Mouse (Mus musculus) intestine, postnatal 0 days (tissue): ENCODE results near the gene Sox6. TPM values are rescaled to one million over a fixed set of nuclear protein-coding genes. Genes with fewer than 3 reads are reported as not detected.

ENCODE experiments used
- ATAC-seq: fragments of 200-750 bp; cut with Nextera tagmentation; 2 replicates; pipeline ENCODE4 v1.8.0; 2017; ENCODE audit warnings: mild to moderate bottlenecking, moderate TSS enrichment, moderate library complexity
- H3K27ac ChIP-seq: fragments of 300-500 bp; sonication (generic); 2 replicates; pipeline ENCODE4 v1.5.1; 2014; ENCODE audit warnings: mild to moderate bottlenecking, low read depth, low read length, moderate library complexity
- H3K27me3 ChIP-seq: fragments of 300-500 bp; sonication (generic); replicated peaks from 2 replicates; pipeline ENCODE4 v1.6.1; 2014; ENCODE audit warnings: low read length, mixed read lengths; ENCODE audit not compliant: control insufficient read depth, insufficient read depth
- H3K36me3 ChIP-seq: fragments of 300-500 bp; sonication (generic); 2 replicates; pipeline ENCODE4 v1.6.1; 2014; ENCODE audit warnings: mild to moderate bottlenecking, moderate library complexity; ENCODE audit not compliant: control insufficient read depth, insufficient read depth
- H3K4me1 ChIP-seq: fragments of 300-500 bp; sonication (generic); replicated peaks from 2 replicates; pipeline ENCODE4 v1.6.1; 2014; ENCODE audit warnings: antibody characterized with exemption, low read length, mixed read lengths; ENCODE audit not compliant: control insufficient read depth, insufficient read depth
- H3K4me2 ChIP-seq: fragments of 300-500 bp; sonication (generic); replicated peaks from 2 replicates; pipeline ENCODE4 v1.6.1; 2014; ENCODE audit warnings: low read depth, mild to moderate bottlenecking, moderate library complexity
- H3K4me3 ChIP-seq: fragments of 300-500 bp; sonication (generic); 2 replicates; pipeline ENCODE4 v1.5.1; 2014; ENCODE audit warnings: low read depth, low read length
- H3K9ac ChIP-seq: fragments of 300-500 bp; sonication (generic); 2 replicates; pipeline ENCODE4 v1.6.1; 2014; ENCODE audit warnings: mild to moderate bottlenecking, low read depth, low read length
- H3K9me3 ChIP-seq: fragments of 300-500 bp; sonication (generic); 2 replicates; pipeline ENCODE4 v1.6.1; 2016; ENCODE audit warnings: mixed run types; ENCODE audit not compliant: control insufficient read depth
- CTCF ChIP-seq: sonication (generic); IDR thresholded peaks from 2 replicates; pipeline ENCODE4 v1.5.1; 2016; ENCODE audit warnings: low read depth, mild to moderate bottlenecking, control low read depth, antibody characterized with exemption, moderate library complexity
- WGBS: fragments of 180-500 bp; shearing (Covaris S2); extraction: QIAGEN DNeasy Blood & Tissue Kit; methylation state at CpG from one replicate; pipeline ENCODE4 v1.1.7; 2014; 5-methylcytosine and 5-hydroxymethylcytosine counted together
- polyA plus RNA-seq: library from polyadenylated mRNA; unstranded; fragments of >200 nt; fragmentation: Nextera tagmentation; extraction: Ambion mirVana; gene quantifications from 2 replicates; pipeline ENCODE4 v1.2.1, GENCODE M21; 2015

Sox6 gene
- polyA plus RNA-seq, 1 experiment from 2014 or later = 21.6 TPM

DNA sequence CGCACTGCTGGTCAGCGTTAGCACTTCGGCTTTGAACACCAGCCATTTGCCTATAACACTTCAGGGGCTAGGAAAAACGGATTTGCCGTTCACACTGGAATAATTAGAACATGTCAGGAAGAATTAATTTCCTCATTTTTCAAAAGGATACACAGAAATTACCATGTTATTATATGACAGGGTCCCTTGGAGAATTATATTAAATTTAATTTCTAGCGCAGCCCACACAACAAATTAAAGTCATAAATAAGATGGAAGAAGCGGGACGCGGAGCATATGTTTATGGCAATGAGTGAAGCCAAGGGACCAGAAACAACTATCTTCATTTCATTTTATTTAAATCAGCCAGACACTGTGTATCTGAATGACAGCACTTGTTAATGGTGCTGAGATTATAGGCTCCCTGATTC is 133.8 kb downstream of the Sox6 start:
- Histone ChIP-seq H3K4me1 (no peaks in the 10 kb centered on the region), H3K4me2 (no peak overlapping the region), H3K9me3 (no peaks in the 10 kb centered on the region), H3K9ac (no peak overlapping the region), H3K36me3 (no peaks in the 10 kb centered on the region), H3K27me3 (no peaks in the 10 kb centered on the region), H3K4me3 (no peak overlapping the region), H3K27ac (no peak overlapping the region)
- WGBS = 94% methylated on average over 9 of the region's 9 CpGs
- TF ChIP-seq CTCF = no peak
- ATAC-seq = no peak

GRCm38 (mm10) chr7:115903931-115904797 is 134.4 kb downstream of the Sox6 start:
- Histone ChIP-seq H3K36me3 (no peaks in the 10 kb centered on the region), H3K9me3 (no peaks in the 10 kb centered on the region), H3K9ac (no peak overlapping the region), H3K27me3 (no peaks in the 10 kb centered on the region), H3K4me2 (no peak overlapping the region), H3K27ac (no peak overlapping the region), H3K4me1 (no peaks in the 10 kb centered on the region), H3K4me3 (no peak overlapping the region)
- 65% methylated on average over 5 of the region's 5 CpGs for WGBS
- no peak for TF ChIP-seq CTCF
- ATAC-seq = no peak

DNA sequence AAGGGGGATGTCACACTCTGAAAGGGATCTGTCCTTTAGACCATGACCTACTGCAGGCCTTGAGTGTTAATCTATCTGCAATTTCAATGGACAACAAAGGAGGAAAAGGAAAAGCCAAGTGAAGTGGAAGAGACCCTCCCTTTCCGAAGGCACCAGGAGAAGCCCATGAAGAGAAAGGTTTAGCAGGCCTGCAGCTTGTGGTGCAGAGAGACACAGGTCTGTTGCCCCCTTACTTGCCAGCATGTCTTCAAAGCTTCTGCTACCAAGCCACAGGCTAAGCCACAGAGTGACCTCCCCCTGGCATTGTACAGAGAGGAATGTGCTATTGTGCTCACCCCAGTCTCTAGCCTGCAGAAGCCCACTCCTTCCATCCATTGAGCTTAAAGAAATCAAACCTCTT is 135.2 kb downstream of the Sox6 start:
- Histone ChIP-seq H3K9me3 (no peaks in the 10 kb centered on the region), H3K4me2 (no peak overlapping the region), H3K4me1 (no peaks in the 10 kb centered on the region), H3K4me3 (no peak overlapping the region), H3K9ac (no peak overlapping the region), H3K27me3 (no peaks in the 10 kb centered on the region), H3K27ac (no peak overlapping the region), H3K36me3 (no peaks in the 10 kb centered on the region)
- WGBS = 86% methylated on average over 1 of the region's 1 CpGs
- TF ChIP-seq CTCF = no peak
- no peak for ATAC-seq

GRCm38 (mm10) chr7:115895831-115896230 is 142.8 kb downstream of the Sox6 start:
- WGBS = 37% methylated on average over 6 of the region's 6 CpGs
- no peak overlapping the region for H3K4me2 ChIP-seq
- no peaks in the 10 kb centered on the region for H3K4me1 ChIP-seq
- ATAC-seq = no peak
- H3K9me3 ChIP-seq = no peaks in the 10 kb centered on the region
- no peak for TF ChIP-seq CTCF
- H3K9ac ChIP-seq = no peak overlapping the region
- H3K4me3 ChIP-seq = no peak overlapping the region
- no peaks in the 10 kb centered on the region for H3K27me3 ChIP-seq
- H3K36me3 ChIP-seq = no peaks in the 10 kb centered on the region
- no peak overlapping the region for H3K27ac ChIP-seq

GRCm38 (mm10) chr7:115895028-115895671 is 143.4 kb downstream of the Sox6 start:
- 31% methylated on average over 4 of the region's 4 CpGs for WGBS

GRCm38 (mm10) chr7:115891482-115891881 is 147.1 kb downstream of the Sox6 start:
- WGBS = 83% methylated on average over 3 of the region's 3 CpGs
- Histone ChIP-seq H3K4me2 (no peak overlapping the region), H3K4me3 (no peak overlapping the region), H3K9ac (no peak overlapping the region), H3K36me3 (no peaks in the 10 kb centered on the region), H3K27me3 (no peaks in the 10 kb centered on the region), H3K4me1 (no peaks in the 10 kb centered on the region), H3K27ac (no peak overlapping the region), H3K9me3 (no peaks in the 10 kb centered on the region)
- ATAC-seq = no peak
- TF ChIP-seq CTCF = no peak

More at GRCm38 (mm10) chr7:115895028-115895671, 143.4 kb downstream of the Sox6 start:
- H3K9me3 ChIP-seq = no peaks in the 10 kb centered on the region
- no peak overlapping the region for H3K4me3 ChIP-seq
- H3K36me3 ChIP-seq = no peaks in the 10 kb centered on the region
- TF ChIP-seq CTCF = no peak
- 0 out of 2 replicates have a peak, but pooled peaks have one; percentile 28 for ATAC-seq
- H3K27ac ChIP-seq = no peak overlapping the region
- H3K27me3 ChIP-seq = no peaks in the 10 kb centered on the region
- H3K4me1 ChIP-seq = no peaks in the 10 kb centered on the region
- H3K4me2 ChIP-seq = no peak overlapping the region
- H3K9ac ChIP-seq = no peak overlapping the region
